Mouse (Mus musculus): ENCODE data around the gene Nat8f2.
"Not testable (repeated sequence)": the region's sequence is repeated elsewhere in the genome, so short reads cannot be mapped to it uniquely, and the experiment has no call there.

Nat8f2 gene

GRCm38 (mm10) chr6:85869006-85869405 is at the start of gene Nat8f2:
Gene Nat8f2, minus strand, starts transcription at chr6:85869158.
- not testable (repeated sequence) for DNase-seq (ENCODE audit: low spot score)

DNA sequence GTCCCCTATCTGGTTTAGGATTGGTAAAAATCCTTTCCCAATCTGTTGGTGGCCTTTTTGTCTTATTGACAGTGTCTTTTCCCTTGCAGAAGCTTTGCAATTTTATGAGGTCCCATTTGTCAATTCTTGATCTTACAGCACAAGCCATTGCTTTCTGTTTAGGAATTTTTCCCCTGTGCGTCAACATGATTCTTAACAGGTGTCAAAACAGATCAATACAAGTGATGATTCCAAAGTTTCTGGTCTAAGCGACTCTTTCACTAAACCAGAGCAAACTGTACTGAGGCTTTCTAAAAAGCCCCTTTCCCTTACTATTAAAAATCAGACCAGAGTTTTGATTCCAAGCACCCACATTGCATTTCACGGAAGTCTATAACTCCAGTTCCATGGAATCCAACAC is 49.4 kb upstream of the Nat8f2 start:
- DNase-seq (ENCODE audit: low spot score): not testable (repeated sequence)

DNA sequence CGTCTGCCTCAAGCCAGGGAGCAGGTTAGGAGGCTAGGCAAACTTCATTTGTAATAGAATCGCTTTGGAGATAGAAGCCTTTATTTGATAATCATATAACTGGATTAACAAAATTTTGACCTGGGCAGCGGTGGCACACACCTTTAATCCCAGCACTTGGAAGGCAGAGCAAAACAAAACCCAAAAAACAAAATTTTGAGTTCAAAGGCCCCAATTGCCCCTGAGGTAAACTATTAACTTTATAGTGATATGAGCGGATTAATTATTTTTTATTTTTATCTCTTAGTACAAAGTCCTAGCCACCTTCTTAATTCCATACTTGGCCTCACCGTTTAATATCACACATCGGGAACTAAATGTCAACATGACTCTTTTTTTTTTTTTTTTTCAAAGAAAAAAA is 47.6 kb upstream of the Nat8f2 start:
- no peak for DNase-seq (ENCODE audit: low spot score)

DNA sequence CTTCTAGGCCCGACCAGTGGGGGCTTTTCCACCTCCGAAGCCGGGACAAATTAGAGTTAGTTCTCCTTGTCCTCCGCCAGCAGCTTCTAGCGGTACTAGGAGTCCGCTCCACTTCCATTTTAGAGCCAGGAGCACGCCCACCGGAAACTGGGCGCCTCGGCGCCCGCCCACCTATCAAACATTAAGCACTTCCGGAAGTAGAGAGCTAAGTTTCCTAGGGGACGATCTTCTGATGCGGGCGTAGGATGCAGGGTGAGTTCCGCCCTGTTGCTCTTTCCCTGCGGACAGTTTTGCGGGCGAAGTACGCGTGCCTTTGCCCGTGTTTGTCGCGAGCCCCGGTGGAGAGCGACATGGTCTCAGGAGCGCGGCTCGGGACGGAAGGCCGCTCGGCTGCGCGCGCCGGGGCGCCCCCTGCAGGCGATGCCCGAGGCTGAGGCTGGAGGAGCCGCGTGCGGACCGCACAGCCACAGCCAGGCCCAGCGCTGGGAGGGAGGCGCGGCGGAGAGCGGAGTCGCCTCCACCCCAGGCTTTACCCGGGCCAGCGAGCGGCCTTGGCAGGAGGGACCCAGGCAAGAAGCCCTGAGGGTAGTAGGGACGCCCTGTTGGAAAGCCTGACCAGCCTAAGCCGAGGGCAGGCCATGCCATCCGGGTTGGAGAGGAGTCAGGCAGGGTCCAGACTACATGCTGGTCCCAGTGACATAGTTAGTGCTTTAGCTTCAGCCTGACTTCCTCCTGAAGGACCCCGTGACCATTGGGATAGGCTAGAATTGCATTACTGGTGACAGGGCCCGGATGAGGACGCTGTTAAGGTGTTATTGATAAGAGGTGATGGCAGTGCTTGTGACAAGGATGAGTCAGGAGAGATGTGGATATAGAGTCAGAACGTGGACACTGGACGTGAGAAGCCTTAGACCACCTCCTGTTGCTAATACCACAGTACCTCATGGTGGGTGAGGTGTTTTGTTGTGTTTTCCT is 46.9 kb upstream of the Nat8f2 start, which contains the start of gene Nat8f1:
TSS of gene Nat8f1 (minus strand) at position 149 of the 975 bp plus-strand sequence.
- DNase-seq (ENCODE audit: low spot score): peak; percentile 87

DNA sequence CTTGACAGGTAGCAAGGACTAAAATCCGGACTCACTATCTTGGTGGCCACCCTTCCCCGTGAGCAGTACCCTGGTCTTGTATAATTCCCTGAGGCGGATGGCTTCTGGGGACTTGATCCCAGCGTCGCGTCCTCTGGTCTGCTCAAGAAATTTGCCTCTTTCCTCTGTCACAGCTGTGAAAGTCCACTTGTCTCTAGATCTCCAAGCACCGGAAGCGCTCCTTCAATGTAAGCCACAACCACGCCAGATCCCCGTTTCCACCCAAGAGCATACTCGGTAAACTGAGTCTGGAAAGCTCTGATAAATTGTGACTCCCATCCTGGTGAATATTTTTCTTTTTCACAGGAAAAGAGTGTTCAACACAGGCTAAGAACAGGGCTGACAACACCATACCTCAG is 46.2 kb upstream of the Nat8f2 start:
- no peak for DNase-seq (ENCODE audit: low spot score)

- DNase-seq (ENCODE audit: low spot score): no peak
Observed at GRCm38 (mm10) chr6:85911587-85911986, 42.6 kb upstream of the Nat8f2 start, which contains the start of gene Tprkb. Gene Tprkb, plus strand, starts transcription at chr6:85911865.

GRCm38 (mm10) chr6:85909704-85910103 is 40.7 kb upstream of the Nat8f2 start:
- no peak for DNase-seq (ENCODE audit: low spot score)

DNA sequence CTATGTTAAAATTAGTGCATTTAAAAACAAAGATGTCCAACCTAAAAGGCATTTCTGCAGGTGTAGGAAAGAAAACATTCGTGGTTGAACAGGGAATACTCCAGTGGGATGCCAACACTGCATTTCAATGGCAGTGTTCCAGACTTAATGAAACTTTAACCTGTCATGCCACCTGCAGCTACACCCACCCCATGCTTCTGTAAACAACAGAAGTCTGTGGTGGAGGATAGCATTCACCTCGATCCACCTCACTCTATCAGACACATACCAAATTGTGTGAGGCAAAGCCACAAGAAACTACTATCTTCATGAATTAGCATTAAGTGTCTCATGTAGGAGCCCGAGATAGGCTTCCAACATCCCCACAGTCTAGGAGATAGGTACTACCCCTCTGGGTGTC is 39.4 kb upstream of the Nat8f2 start:
- no peak for DNase-seq (ENCODE audit: low spot score)

- not testable (repeated sequence) for DNase-seq (ENCODE audit: low spot score)
Observed at GRCm38 (mm10) chr6:85906911-85907351, 38.0 kb upstream of the Nat8f2 start.

GRCm38 (mm10) chr6:85904642-85905061 is 35.7 kb upstream of the Nat8f2 start, which contains the start of gene Nat8f4:
Gene Nat8f4, minus strand, starts transcription at chr6:85904884.
- DNase-seq (ENCODE audit: low spot score): peak; percentile 73

- no peak for DNase-seq (ENCODE audit: low spot score)
Observed at GRCm38 (mm10) chr6:85902303-85902702, 33.3 kb upstream of the Nat8f2 start.

DNA sequence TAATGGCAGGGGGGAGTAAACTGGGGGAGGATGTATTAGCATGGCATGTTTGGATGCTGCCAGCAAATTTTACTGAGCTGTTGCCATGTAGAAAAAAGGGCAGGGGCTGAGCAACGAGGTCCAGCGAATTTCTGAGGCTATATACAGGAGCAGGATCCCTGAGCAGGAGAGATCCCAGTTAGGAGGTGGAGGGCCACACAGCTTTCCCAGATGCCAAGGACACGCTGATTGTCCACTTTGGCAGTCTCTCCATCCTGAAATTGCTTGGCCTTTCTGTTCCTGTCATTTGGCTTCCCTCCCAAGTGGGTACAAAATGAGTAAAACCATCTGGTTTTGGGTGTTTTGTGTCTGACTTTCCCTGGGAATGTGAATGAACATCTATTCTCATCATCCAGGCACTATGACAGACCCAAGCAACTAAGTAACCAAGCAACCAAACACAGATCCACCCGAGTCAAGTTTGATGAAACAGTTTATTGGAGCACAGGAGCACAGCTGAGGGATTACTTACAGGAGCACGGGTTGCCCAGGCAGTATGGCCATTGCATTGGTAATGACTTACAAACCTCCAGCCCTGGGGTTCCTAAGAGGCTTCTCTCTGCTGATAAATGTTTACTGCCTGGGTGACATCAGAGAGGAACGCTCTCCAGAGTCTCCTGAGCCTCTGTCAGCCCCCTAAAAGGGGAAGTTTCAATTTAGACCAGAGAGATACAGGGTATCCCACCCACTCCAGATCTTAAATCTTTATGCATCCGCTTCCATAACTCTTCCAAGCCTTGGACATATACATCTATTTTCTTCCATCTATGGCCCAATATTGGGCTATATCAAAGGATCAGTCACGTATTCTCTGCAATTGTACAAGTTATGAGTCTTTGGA is 29.9 kb upstream of the Nat8f2 start:
- DNase-seq (ENCODE audit: low spot score): not testable (repeated sequence)

- not testable (repeated sequence) for DNase-seq (ENCODE audit: low spot score)
Observed at GRCm38 (mm10) chr6:85895061-85895648, 26.2 kb upstream of the Nat8f2 start.

- DNase-seq (ENCODE audit: low spot score): no peak
Observed at GRCm38 (mm10) chr6:85888961-85889360, 20.0 kb upstream of the Nat8f2 start.

- no peak for DNase-seq (ENCODE audit: low spot score)
Observed at GRCm38 (mm10) chr6:85884311-85884710, 15.4 kb upstream of the Nat8f2 start.

GRCm38 (mm10) chr6:85883246-85883645 is 14.3 kb upstream of the Nat8f2 start:
- not testable (repeated sequence) for DNase-seq (ENCODE audit: low spot score)

GRCm38 (mm10) chr6:85867726-85868690 is 950 bp downstream of the Nat8f2 start:
- DNase-seq (ENCODE audit: low spot score): no peak

DNA sequence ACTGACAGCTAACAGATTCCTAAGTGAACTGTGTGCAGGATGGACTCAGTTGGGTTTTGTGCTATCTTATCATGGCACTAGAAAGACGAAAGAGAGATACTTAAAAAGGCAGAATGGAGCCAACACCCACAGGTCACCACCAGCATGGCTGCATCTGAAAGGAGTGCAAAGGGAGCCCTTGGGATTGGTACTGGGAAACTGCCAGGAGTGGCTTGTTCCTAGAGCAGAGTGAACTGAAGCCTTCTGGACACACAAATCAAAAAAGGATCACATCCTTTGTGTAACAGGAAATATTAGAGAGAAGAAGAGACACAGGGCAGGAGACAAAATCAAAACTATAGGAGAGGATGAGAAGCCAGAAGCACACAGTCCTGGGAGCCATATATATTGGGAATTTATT is 2.0 kb downstream of the Nat8f2 start:
- DNase-seq (ENCODE audit: low spot score): not testable (repeated sequence)

DNA sequence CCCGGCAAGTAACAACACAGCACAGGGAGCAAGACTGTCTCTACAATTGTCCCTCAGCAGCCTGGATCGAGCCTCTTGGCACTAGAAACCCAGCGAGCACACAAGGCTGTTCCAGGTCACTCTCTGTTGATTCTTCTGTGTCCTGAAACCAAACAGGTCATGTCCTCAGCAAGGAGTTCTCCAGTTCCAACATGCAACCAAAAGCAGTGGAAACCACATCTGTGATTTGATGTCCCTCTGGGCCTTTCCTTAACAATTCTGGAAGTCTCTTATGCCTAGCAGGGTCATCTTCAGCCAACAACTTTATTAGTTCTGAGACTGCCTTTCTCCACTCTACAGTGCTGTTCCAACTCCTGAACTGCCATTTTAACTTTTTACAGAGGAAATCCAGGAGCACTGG is 2.8 kb downstream of the Nat8f2 start:
- DNase-seq (ENCODE audit: low spot score): not testable (repeated sequence)

DNA sequence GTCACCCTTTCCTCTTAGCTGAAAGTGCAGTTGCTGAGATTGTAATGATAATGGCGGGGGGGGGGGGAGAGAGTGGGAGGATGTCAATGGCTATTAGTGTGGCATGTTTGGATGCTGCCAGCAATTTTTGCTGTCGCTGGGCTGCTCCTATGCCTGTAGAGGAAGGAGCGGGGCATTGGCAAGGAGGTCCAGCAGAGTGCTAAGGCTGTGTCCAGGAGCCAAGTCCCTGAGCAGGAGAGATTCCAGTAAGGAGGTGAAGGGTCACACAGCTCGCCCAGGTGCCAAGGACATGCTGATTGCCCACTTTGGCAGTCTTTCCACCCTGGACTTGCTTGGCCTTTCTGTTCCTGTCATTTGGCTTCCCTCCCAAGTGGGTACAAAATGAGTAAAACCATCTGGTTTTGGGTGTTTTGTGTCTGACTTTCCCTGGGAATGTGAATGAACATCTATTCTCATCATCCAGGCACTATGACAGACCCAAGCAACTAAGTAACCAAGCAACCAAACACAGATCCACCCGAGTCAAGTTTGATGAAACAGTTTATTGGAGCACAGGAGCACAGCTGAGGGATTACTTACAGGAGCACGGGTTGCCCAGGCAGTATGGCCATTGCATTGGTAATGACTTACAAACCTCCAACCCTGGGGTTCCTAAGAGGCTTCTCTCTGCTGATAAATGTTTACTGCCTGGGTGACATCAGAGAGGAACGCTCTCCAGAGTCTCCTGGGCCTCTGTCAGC is 3.9 kb downstream of the Nat8f2 start:
- not testable (repeated sequence) for DNase-seq (ENCODE audit: low spot score)
